Mouse (Mus musculus) MEL (cell line): Measurements from ENCODE around the gene Cntn4. TPM values are rescaled to one million over a fixed set of nuclear protein-coding genes. Genes with fewer than 3 reads are reported as not detected.

Experiments used
- DNase-seq: peaks from one replicate; pipeline ENCODE4 v3.0.0; 2011; ENCODE audit warnings: low read depth, low spot score
- H3K27ac ChIP-seq: 2 replicates; pipeline ENCODE4 v1.5.1; 2012; ENCODE audit warnings: low read depth, mild to moderate bottlenecking, control low read depth, low read length, moderate library complexity; ENCODE audit not compliant: control insufficient read depth
- H3K27me3 ChIP-seq, 2 experiments: fragments of 150-350 bp in 1 of 2; sonication (generic) in 1 of 2; 2 replicates each; pipeline ENCODE4 v1.6.1; 2012; ENCODE audit warnings: low read length in 2 of 2, mild to moderate bottlenecking in 2 of 2, improper control_type of control experiment in 1 of 2, moderate library complexity in 1 of 2; ENCODE audit not compliant: insufficient read depth in 2 of 2, control insufficient read depth in 1 of 2
- H3K36me3 ChIP-seq, 2 experiments: 2 replicates each; pipeline ENCODE4 v1.6.1; 2012 to 2014; ENCODE audit warnings: low read length in 2 of 2, improper control_type of control experiment in 1 of 2, inconsistent platforms in 1 of 2, mild to moderate bottlenecking in 1 of 2; ENCODE audit not compliant: insufficient read depth in 2 of 2, control insufficient read depth in 1 of 2
- H3K4me1 ChIP-seq, 2 experiments: fragments of 150-350 bp in 1 of 2; sonication (generic) in 1 of 2; 2 replicates each; pipeline ENCODE4 v1.6.1; 2012; ENCODE audit warnings: low read length in 2 of 2, improper control_type of control experiment in 1 of 2, mild to moderate bottlenecking in 1 of 2; ENCODE audit not compliant: insufficient read depth in 2 of 2, control insufficient read depth in 1 of 2
- H3K4me3 ChIP-seq, 2 experiments: fragments of 150-350 bp in 1 of 2; sonication (generic) in 1 of 2; 2 replicates each; pipeline ENCODE4 v1.5.1; 2012; ENCODE audit warnings: low read depth in 2 of 2, low read length in 2 of 2, mild to moderate bottlenecking in 2 of 2, moderate library complexity in 2 of 2, control low read depth in 1 of 2, improper control_type of control experiment in 1 of 2; ENCODE audit not compliant: control insufficient read depth in 1 of 2, insufficient read depth in 1 of 2
- H3K79me2 ChIP-seq: 2 replicates; pipeline ENCODE4 v1.6.1; 2012; ENCODE audit warnings: mild to moderate bottlenecking, low read length, moderate library complexity; ENCODE audit not compliant: control insufficient read depth, poor library complexity, insufficient read depth
- H3K9ac ChIP-seq: 2 replicates; pipeline ENCODE4 v1.6.1; 2012; ENCODE audit warnings: low read depth, mild to moderate bottlenecking, control low read depth, low read length, moderate library complexity; ENCODE audit not compliant: control insufficient read depth, poor library complexity, severe bottlenecking
- H3K9me3 ChIP-seq: fragments of 150-350 bp; sonication (generic); replicated peaks from 2 replicates; pipeline ENCODE4 v1.6.1; 2012; ENCODE audit warnings: mild to moderate bottlenecking, low read length, improper control_type of control experiment, moderate library complexity; ENCODE audit not compliant: insufficient read depth
- BHLHE40 ChIP-seq: IDR thresholded peaks from 2 replicates; pipeline ENCODE4 v1.6.1; 2012; ENCODE audit warnings: low read depth, mild to moderate bottlenecking, inconsistent platforms, low read length, improper control_type of control experiment, borderline replicate concordance
- CHD1 ChIP-seq: IDR thresholded peaks from 2 replicates; pipeline ENCODE4 v1.6.1; 2012; ENCODE audit warnings: low read depth, mild to moderate bottlenecking, inconsistent platforms, low read length, improper control_type of control experiment
- CHD2 ChIP-seq: IDR thresholded peaks from 2 replicates; pipeline ENCODE4 v1.6.1; 2011; ENCODE audit warnings: low read length, improper control_type of control experiment
- E2F4 ChIP-seq: IDR thresholded peaks from 2 replicates; pipeline ENCODE4 v1.6.1; 2011; ENCODE audit warnings: low read depth, low read length, improper control_type of control experiment, borderline replicate concordance
- ELF1 ChIP-seq: IDR thresholded peaks from 2 replicates; pipeline ENCODE4 v1.6.1; 2014; ENCODE audit warnings: low read depth, mild to moderate bottlenecking, inconsistent platforms, low read length, improper control_type of control experiment, moderate library complexity
- GABPA ChIP-seq: IDR thresholded peaks from 2 replicates; pipeline ENCODE4 v1.6.1; 2012; ENCODE audit warnings: low read depth, mild to moderate bottlenecking, inconsistent platforms, low read length, improper control_type of control experiment, moderate library complexity
- GATA1 ChIP-seq: IDR thresholded peaks from 2 replicates; pipeline ENCODE4 v1.6.1; 2011; ENCODE audit warnings: low read depth, low read length, improper control_type of control experiment
- HCFC1 ChIP-seq: IDR thresholded peaks from 2 replicates; pipeline ENCODE4 v1.6.1; 2012; ENCODE audit warnings: low read depth, mild to moderate bottlenecking, inconsistent platforms, low read length, improper control_type of control experiment, moderate library complexity
- JUND ChIP-seq: IDR thresholded peaks from 2 replicates; pipeline ENCODE4 v1.6.1; 2011; ENCODE audit warnings: low read depth, mild to moderate bottlenecking, improper control_type of control experiment, low read length
- KAT2A ChIP-seq: conservative IDR thresholded peaks from 2 replicates; pipeline ENCODE4 v1.6.1; 2012; ENCODE audit warnings: low read depth, low read length, improper control_type of control experiment, inconsistent platforms
- MAFK ChIP-seq: IDR thresholded peaks from 2 replicates; pipeline ENCODE4 v1.6.1; 2011; ENCODE audit warnings: low read depth, mild to moderate bottlenecking, low read length, improper control_type of control experiment, borderline replicate concordance
- MAZ ChIP-seq: IDR thresholded peaks from 2 replicates; pipeline ENCODE4 v1.6.1; 2012; ENCODE audit warnings: low read depth, mild to moderate bottlenecking, inconsistent platforms, low read length, improper control_type of control experiment
- MEF2A ChIP-seq: IDR thresholded peaks from 2 replicates; pipeline ENCODE4 v1.6.1; 2014; ENCODE audit warnings: low read depth, mild to moderate bottlenecking, inconsistent platforms, low read length, improper control_type of control experiment; ENCODE audit not compliant: poor library complexity, insufficient replicate concordance, severe bottlenecking; ENCODE audit errors: extremely low read depth
- MYC ChIP-seq: IDR thresholded peaks from 2 replicates; pipeline ENCODE4 v1.6.1; 2011; ENCODE audit warnings: low read depth, mild to moderate bottlenecking, low read length, improper control_type of control experiment, moderate library complexity
- NELFE ChIP-seq: IDR thresholded peaks from 2 replicates; pipeline ENCODE4 v1.6.1; 2011; ENCODE audit warnings: low read depth, low read length, improper control_type of control experiment
- NRF1 ChIP-seq: IDR thresholded peaks from 2 replicates; pipeline ENCODE4 v1.6.1; 2014; ENCODE audit warnings: low read depth, mild to moderate bottlenecking, inconsistent platforms, low read length, improper control_type of control experiment, moderate library complexity; ENCODE audit not compliant: poor library complexity, insufficient read depth, severe bottlenecking
- POLR2A ChIP-seq, 2 experiments: IDR thresholded peaks; 2 replicates each; pipeline ENCODE4 v1.6.1; 2011 to 2012; ENCODE audit warnings: low read length in 2 of 2, mild to moderate bottlenecking in 2 of 2, control low read depth in 1 of 2, improper control_type of control experiment in 1 of 2, low read depth in 1 of 2, moderate library complexity in 1 of 2; ENCODE audit not compliant: control insufficient read depth in 1 of 2, insufficient read depth in 1 of 2, poor library complexity in 1 of 2
- POLR2AphosphoS2 ChIP-seq: IDR thresholded peaks from 2 replicates; pipeline ENCODE4 v1.6.1; 2011; ENCODE audit warnings: low read length, improper control_type of control experiment
- POLR2AphosphoS5 ChIP-seq: IDR thresholded peaks from 2 replicates; pipeline ENCODE4 v1.6.1; 2012; ENCODE audit warnings: low read depth, borderline replicate concordance, mild to moderate bottlenecking, inconsistent platforms, low read length, moderate library complexity, mixed read lengths
- RAD21 ChIP-seq: IDR thresholded peaks from 2 replicates; pipeline ENCODE4 v1.6.1; 2011; ENCODE audit warnings: mild to moderate bottlenecking, low read depth, low read length, improper control_type of control experiment
- SIN3A ChIP-seq: IDR thresholded peaks from 2 replicates; pipeline ENCODE4 v1.6.1; 2012; ENCODE audit warnings: low read length, improper control_type of control experiment, inconsistent platforms
- SMC3 ChIP-seq: IDR thresholded peaks from 2 replicates; pipeline ENCODE4 v1.6.1; 2011; ENCODE audit warnings: low read depth, low read length, improper control_type of control experiment
- TCF12 ChIP-seq: IDR thresholded peaks from 2 replicates; pipeline ENCODE4 v1.6.1; 2014; ENCODE audit warnings: low read depth, mild to moderate bottlenecking, inconsistent platforms, low read length, improper control_type of control experiment, moderate library complexity
- UBTF ChIP-seq: IDR thresholded peaks from 2 replicates; pipeline ENCODE4 v1.6.1; 2012; ENCODE audit warnings: low read depth, mild to moderate bottlenecking, inconsistent platforms, low read length, improper control_type of control experiment, moderate library complexity, borderline replicate concordance; ENCODE audit not compliant: insufficient read depth
- USF2 ChIP-seq, 2 experiments: IDR thresholded peaks; 2 replicates each; pipeline ENCODE4 v1.6.1; 2011 to 2012; ENCODE audit warnings: improper control_type of control experiment in 2 of 2, low read length in 2 of 2, borderline replicate concordance in 1 of 2, inconsistent platforms in 1 of 2, low read depth in 1 of 2, mild to moderate bottlenecking in 1 of 2; ENCODE audit not compliant: insufficient read depth in 1 of 2
- ZKSCAN1 ChIP-seq: IDR thresholded peaks from 2 replicates; pipeline ENCODE4 v1.6.1; 2012; ENCODE audit warnings: low read depth, mild to moderate bottlenecking, inconsistent platforms, low read length, improper control_type of control experiment, moderate library complexity
- polyA plus RNA-seq, 2 experiments: library from polyadenylated mRNA; stranded (reverse) in 1 of 2; unstranded in 1 of 2; fragments of >175 nt in 1 of 2; fragments of >200 nt in 1 of 2; gene quantifications; 2 replicates each; pipeline versions ENCODE4 v1.2.1 to v1.2.4; 2012; ENCODE audit warnings: low replicate concordance in 2 of 2, low read depth in 1 of 2; ENCODE audit not compliant: insufficient read length in 2 of 2, insufficient read depth in 1 of 2, missing spikeins in 1 of 2
- total RNA-seq: library from RNA; depleted of rRNA; stranded (reverse); fragments of 300-350 nt; gene quantifications from 2 replicates; pipeline ENCODE4 v1.2.3, GENCODE M21; 2012

Cntn4 gene
- total and polyA plus RNA-seq, 3 experiments = not detected

- Histone ChIP-seq H3K36me3 (no peaks in the 10 kb centered on the region), H3K9me3 (no peaks in the 10 kb centered on the region), H3K4me3 (no peak overlapping the region), H3K27ac (no peak overlapping the region), H3K4me1 (no peaks in the 10 kb centered on the region), H3K9ac (no peak overlapping the region), H3K27me3 (no peaks in the 10 kb centered on the region), H3K79me2 (no peaks in the 10 kb centered on the region)
- no peak for DNase-seq
- TF ChIP-seq NRF1 (no peak), SMC3 (no peak), USF2 (IDR thresholded peaks at IDR 0.05; ENCODE audit: borderline replicate concordance in 1 of 2, insufficient read depth in 1 of 2, low read depth in 1 of 2, low read length in 2 of 2) (no peak), KAT2A (no peak), BHLHE40 (no peak), SIN3A (no peak), CHD2 (no peak), GATA1 (no peak), MYC (no peak), POLR2A (IDR thresholded peaks at IDR 0.05; ENCODE audit: control insufficient read depth in 1 of 2, insufficient read depth in 1 of 2, low read depth in 1 of 2, low read length in 2 of 2, poor library complexity in 1 of 2) (no peak), NELFE (no peak), ZKSCAN1 (no peak), MEF2A (no peak), JUND (no peak), MAFK (no peak), ELF1 (no peak), CHD1 (no peak), POLR2AphosphoS2 (no peak)
These were observed 746.0 kb downstream of the Cntn4 start for GRCm38 (mm10) chr6:106423471-106423870.

GRCm38 (mm10) chr6:106426615-106427014 lies 749.2 kb downstream of the Cntn4 start:
- TF ChIP-seq USF2 (IDR thresholded peaks at IDR 0.05; ENCODE audit: borderline replicate concordance in 1 of 2, insufficient read depth in 1 of 2, low read depth in 1 of 2, low read length in 2 of 2) (no peak), GABPA (no peak), CHD2 (no peak), POLR2AphosphoS5 (no peak), UBTF (no peak), MAZ (no peak), GATA1 (no peak), MAFK (no peak), SMC3 (no peak), TCF12 (no peak), E2F4 (no peak), RAD21 (no peak), POLR2AphosphoS2 (no peak), POLR2A (IDR thresholded peaks at IDR 0.05; ENCODE audit: control insufficient read depth in 1 of 2, insufficient read depth in 1 of 2, low read depth in 1 of 2, low read length in 2 of 2, poor library complexity in 1 of 2) (no peak), HCFC1 (no peak), MEF2A (no peak)
- Histone ChIP-seq H3K27ac (no peak overlapping the region), H3K9ac (no peak overlapping the region), H3K4me3 (no peak overlapping the region), H3K27me3 (no peaks in the 10 kb centered on the region), H3K9me3 (no peaks in the 10 kb centered on the region), H3K79me2 (no peaks in the 10 kb centered on the region), H3K4me1 (no peaks in the 10 kb centered on the region), H3K36me3 (no peaks in the 10 kb centered on the region)
- no peak for DNase-seq
